Mouse (Mus musculus) erythroblast, embryonic 14.5 days (primary cell): ENCODE data around the gene Cyp4v3. TPM values are rescaled to one million over a fixed set of nuclear protein-coding genes. Genes with fewer than 3 reads are reported as not detected.

ENCODE experiments used
- H3K27me3 ChIP-seq: 2 replicates; pipeline ENCODE4 v1.6.1; 2012; ENCODE audit warnings: inconsistent platforms; ENCODE audit not compliant: control insufficient read depth
- H3K36me3 ChIP-seq: 2 replicates; pipeline ENCODE4 v1.6.1; 2012; ENCODE audit warnings: mild to moderate bottlenecking, inconsistent platforms; ENCODE audit not compliant: control insufficient read depth
- H3K4me1 ChIP-seq: 2 replicates; pipeline ENCODE4 v1.6.1; 2012; ENCODE audit warnings: inconsistent platforms; ENCODE audit not compliant: control insufficient read depth
- H3K4me3 ChIP-seq: replicated peaks from 2 replicates; pipeline ENCODE3; 2012; ENCODE audit warnings: moderate library complexity, mild to moderate bottlenecking, inconsistent platforms
- H3K9me3 ChIP-seq: 2 replicates; pipeline ENCODE4 v1.6.1; 2012; ENCODE audit warnings: low read length, inconsistent platforms, mixed read lengths; ENCODE audit not compliant: control insufficient read depth
- GATA1 ChIP-seq: IDR thresholded peaks from 2 replicates; pipeline ENCODE4 v1.6.1; 2012; ENCODE audit warnings: low read length, inconsistent platforms, mixed read lengths
- TAL1 ChIP-seq: IDR thresholded peaks from 3 replicates; pipeline ENCODE4 v1.6.1; 2012; ENCODE audit warnings: low read length, inconsistent platforms, mixed read lengths
- polyA plus RNA-seq: library from polyadenylated mRNA; stranded (reverse); fragments of >175 nt; gene quantifications from 2 replicates; pipeline ENCODE4 v1.2.3, GENCODE M21; 2012

Cyp4v3 gene
- polyA plus RNA-seq, 1 experiment = not detected

GRCm38 (mm10) chr8:45291790-45292189 lies 41.2 kb downstream of the Cyp4v3 start:
- Histone ChIP-seq H3K36me3 (no peaks in the 10 kb centered on the region), H3K27me3 (no peaks in the 10 kb centered on the region), H3K4me1 (no peaks in the 10 kb centered on the region), H3K4me3 (no peak overlapping the region), H3K9me3 (0 out of 2 replicates have a peak, but pooled peaks cover 7% of the 10 kb centered on the region)
- TF ChIP-seq TAL1 = no peak
- no peak for TF ChIP-seq GATA1

DNA sequence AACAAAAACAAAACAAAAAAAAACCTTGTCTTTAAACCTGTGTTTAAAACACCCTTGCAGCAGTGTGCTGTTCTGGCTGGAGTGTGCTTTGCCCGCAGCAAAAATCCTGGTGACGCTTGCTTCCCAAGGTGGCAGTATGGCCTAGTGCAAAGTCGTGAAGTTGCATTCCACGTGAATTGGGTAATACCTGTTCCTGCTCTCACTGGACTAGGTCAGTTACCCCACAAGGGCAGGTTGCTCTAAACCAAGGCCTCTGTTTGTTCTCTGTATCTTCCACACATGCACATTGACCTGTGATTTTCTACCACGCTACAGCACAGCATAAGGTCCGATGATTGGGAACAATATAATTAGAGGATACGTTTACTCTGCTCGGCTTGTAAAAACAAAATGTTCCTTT lies 51.4 kb downstream of the Cyp4v3 start:
- H3K27me3 ChIP-seq = no peaks in the 10 kb centered on the region
- no peak overlapping the region for H3K4me3 ChIP-seq
- H3K9me3 ChIP-seq = peaks cover 10% of the 10 kb centered on the region
- no peaks in the 10 kb centered on the region for H3K4me1 ChIP-seq
- H3K36me3 ChIP-seq = no peaks in the 10 kb centered on the region; the same call in 1 of the 2 replicates
- TF ChIP-seq GATA1 = no peak
- no peak for TF ChIP-seq TAL1

- Histone ChIP-seq H3K4me3 (no peak overlapping the region), H3K27me3 (no peaks in the 10 kb centered on the region), H3K36me3 (no peaks in the 10 kb centered on the region; the same call in 1 of the 2 replicates), H3K4me1 (no peaks in the 10 kb centered on the region), H3K9me3 (peaks cover 10% of the 10 kb centered on the region)
- no peak for TF ChIP-seq TAL1
- TF ChIP-seq GATA1 = no peak
Observed at GRCm38 (mm10) chr8:45277453-45277852, 55.6 kb downstream of the Cyp4v3 start.

GRCm38 (mm10) chr8:45274317-45274716 lies 58.7 kb downstream of the Cyp4v3 start:
- H3K4me1 ChIP-seq = no peaks in the 10 kb centered on the region
- no peaks in the 10 kb centered on the region; the same call in 1 of the 2 replicates for H3K36me3 ChIP-seq
- TF ChIP-seq TAL1 (no peak), GATA1 (no peak)
- peaks cover 7% of the 10 kb centered on the region for H3K9me3 ChIP-seq
- no peaks in the 10 kb centered on the region for H3K27me3 ChIP-seq
- H3K4me3 ChIP-seq = no peak overlapping the region

- Histone ChIP-seq H3K27me3 (no peaks in the 10 kb centered on the region), H3K36me3 (no peaks in the 10 kb centered on the region), H3K4me3 (no peak overlapping the region), H3K4me1 (no peaks in the 10 kb centered on the region), H3K9me3 (peaks cover 10% of the 10 kb centered on the region)
- no peak for TF ChIP-seq TAL1
- no peak for TF ChIP-seq GATA1
Observed at GRCm38 (mm10) chr8:45269056-45269455, 64.0 kb downstream of the Cyp4v3 start.

DNA sequence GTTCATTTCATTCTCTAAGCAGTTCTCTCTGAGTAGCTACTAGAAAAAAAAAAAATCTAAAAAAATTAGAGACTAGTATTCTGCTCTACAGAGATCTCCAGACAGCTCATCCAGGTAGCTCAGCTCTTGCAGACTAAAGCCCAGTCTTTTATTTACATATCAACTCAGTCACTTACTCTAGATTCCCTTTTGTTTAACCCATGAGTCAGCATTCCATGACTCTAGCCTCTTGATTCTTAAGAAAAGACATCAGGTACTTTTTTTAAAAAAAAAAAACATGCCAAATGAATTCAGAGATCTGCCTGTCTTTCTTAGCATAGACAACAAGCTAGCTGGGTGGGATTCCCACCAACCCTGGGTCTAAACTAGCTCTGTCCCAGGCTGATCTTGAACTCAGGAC lies 64.5 kb downstream of the Cyp4v3 start:
- Histone ChIP-seq H3K27me3 (no peaks in the 10 kb centered on the region), H3K9me3 (peaks cover 10% of the 10 kb centered on the region), H3K4me3 (no peak overlapping the region), H3K36me3 (no peaks in the 10 kb centered on the region), H3K4me1 (no peaks in the 10 kb centered on the region)
- TF ChIP-seq GATA1 = no peak
- no peak for TF ChIP-seq TAL1

GRCm38 (mm10) chr8:45267611-45268391 lies 65.2 kb downstream of the Cyp4v3 start:
- H3K9me3 ChIP-seq = peaks cover 11% of the 10 kb centered on the region
- no peaks in the 10 kb centered on the region for H3K36me3 ChIP-seq
- no peak overlapping the region for H3K4me3 ChIP-seq
- no peak for TF ChIP-seq GATA1
- TF ChIP-seq TAL1 = no peak
- H3K4me1 ChIP-seq = no peaks in the 10 kb centered on the region
- no peaks in the 10 kb centered on the region for H3K27me3 ChIP-seq

- H3K36me3 ChIP-seq = no peaks in the 10 kb centered on the region
- peaks cover 14% of the 10 kb centered on the region for H3K9me3 ChIP-seq
- TF ChIP-seq GATA1 (no peak), TAL1 (no peak)
- no peak overlapping the region for H3K4me3 ChIP-seq
- no peaks in the 10 kb centered on the region for H3K27me3 ChIP-seq
- H3K4me1 ChIP-seq = no peaks in the 10 kb centered on the region
Observed at GRCm38 (mm10) chr8:45266993-45267392, 66.0 kb downstream of the Cyp4v3 start.

DNA sequence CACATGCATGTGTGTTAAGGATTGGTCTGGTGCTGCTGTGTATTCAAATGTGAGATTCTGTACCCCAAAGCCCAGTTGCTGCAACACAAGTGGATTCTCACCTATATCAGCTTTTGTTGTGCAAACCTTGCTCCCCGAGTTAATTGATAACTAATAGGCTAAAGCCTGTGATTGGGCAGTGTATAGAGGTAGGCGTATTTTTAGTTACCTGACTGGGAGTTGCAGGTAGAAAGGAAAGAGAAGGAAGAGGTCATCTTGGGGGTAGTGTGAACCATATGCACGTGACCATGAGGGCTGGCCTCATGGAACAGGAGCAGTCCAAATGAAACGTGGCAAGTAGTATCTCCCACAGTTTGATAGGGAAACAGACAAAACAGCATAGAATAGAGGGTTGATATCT lies 68.1 kb downstream of the Cyp4v3 start:
- TF ChIP-seq TAL1 = no peak
- no peak for TF ChIP-seq GATA1
- Histone ChIP-seq H3K4me1 (no peaks in the 10 kb centered on the region), H3K9me3 (peaks cover 14% of the 10 kb centered on the region), H3K27me3 (no peaks in the 10 kb centered on the region), H3K4me3 (no peak overlapping the region), H3K36me3 (no peaks in the 10 kb centered on the region)
